8 mouse cellular contexts compared by ENCODE assay signal in the genomic region with DNA sequence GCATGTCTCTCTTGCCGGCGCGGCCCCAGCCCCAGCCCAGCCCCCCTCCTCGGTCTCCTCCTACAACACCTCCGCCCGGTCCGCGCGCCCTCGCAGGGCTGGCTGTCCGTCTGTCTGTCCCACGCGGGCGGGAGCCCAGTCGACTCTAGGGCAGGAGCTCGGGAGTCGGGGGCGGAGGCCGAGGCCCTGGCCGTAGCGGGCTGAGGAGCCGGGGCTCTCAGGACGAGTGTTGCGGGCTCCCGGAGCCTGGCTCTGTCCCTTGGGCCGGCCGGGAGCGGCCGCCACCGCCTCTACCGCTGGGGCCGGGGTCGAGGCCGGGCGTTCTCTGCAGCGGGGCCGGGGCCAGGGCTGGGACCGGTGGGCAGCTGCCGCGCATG.
DNase-seq lines count a peak whose midpoint lies in the region; ATAC-seq and TF ChIP-seq lines count a peak whose summit lies in the region.

No protein-coding gene starts in this region.

- peaks cover 64% of the 10 kb centered on the region for H3K27me3 ChIP-seq in embryonic facial prominence, embryonic 12.5 days
- H3K27me3 ChIP-seq in liver, embryonic 11.5 days (replicated peaks; ENCODE audit: control insufficient read depth, insufficient read depth, low read length) = peaks cover 73% of the 10 kb centered on the region
- peaks cover 5% of the 10 kb centered on the region; the same call in 1 of the 2 replicates for H3K27me3 ChIP-seq in neural tube, embryonic 15.5 days (replicated peaks)

- ATAC-seq in embryonic facial prominence, embryonic 12.5 days (ENCODE audit: insufficient number of reproducible peaks, insufficient read depth, low FRiP score, low TSS enrichment) = peak; percentile 29
- peak; percentile 13; the same call in 1 of the 2 replicates for ATAC-seq in liver, embryonic 11.5 days (replicated peaks; ENCODE audit: low FRiP score)
- peak; percentile 32 for ATAC-seq in neural tube, embryonic 15.5 days (ENCODE audit: low FRiP score)

- peak overlapping the region; percentile 99 for H3K4me2 ChIP-seq in embryonic facial prominence, embryonic 12.5 days (replicated peaks)
- H3K4me2 ChIP-seq in liver, embryonic 11.5 days = peak overlapping the region; percentile 76
- H3K4me2 ChIP-seq in neural tube, embryonic 15.5 days = peak overlapping the region; percentile 94

- H3K4me1 ChIP-seq in ES-E14 (ENCODE audit: control insufficient read depth in 2 of 2, insufficient read depth in 2 of 2, low read length in 2 of 2, poor library complexity in 1 of 2) = peaks cover 0 to 8% of the 10 kb centered on the region in 2 experiments; a peak in 1 of 4 replicates
- peaks cover 22% of the 10 kb centered on the region for H3K4me1 ChIP-seq in embryonic facial prominence, embryonic 12.5 days
- H3K4me1 ChIP-seq in liver, embryonic 11.5 days (replicated peaks; ENCODE audit: control insufficient read depth, insufficient read depth, low read length) = no peaks in the 10 kb centered on the region
- peaks cover 85% of the 10 kb centered on the region for H3K4me1 ChIP-seq in neural tube, embryonic 15.5 days

- H3K9ac ChIP-seq in ES-E14 (ENCODE audit: insufficient read depth, low read depth, low read length, poor library complexity, severe bottlenecking) = peak overlapping the region; percentile 73
- H3K9ac ChIP-seq in embryonic facial prominence, embryonic 12.5 days = peak overlapping the region; percentile 75
- peak overlapping the region; percentile 55; the same call in 1 of the 2 replicates for H3K9ac ChIP-seq in liver, embryonic 11.5 days (ENCODE audit: low read depth, low read length)
- H3K9ac ChIP-seq in neural tube, embryonic 15.5 days (replicated peaks) = peak overlapping the region; percentile 87

- H3K27ac ChIP-seq in ES-E14 (ENCODE audit: insufficient read depth, low read depth, low read length, poor library complexity, severe bottlenecking) = no peak overlapping the region
- peak overlapping the region; percentile 50 for H3K27ac ChIP-seq in embryonic facial prominence, embryonic 12.5 days
- no peak overlapping the region for H3K27ac ChIP-seq in liver, embryonic 11.5 days (ENCODE audit: low read depth, low read length)
- H3K27ac ChIP-seq in neural tube, embryonic 15.5 days (replicated peaks) = peak overlapping the region; percentile 95

- H3K36me3 ChIP-seq in ES-E14 (ENCODE audit: control insufficient read depth, insufficient read depth, low read length, poor library complexity, severe bottlenecking) = no peaks in the 10 kb centered on the region
- no peaks in the 10 kb centered on the region for H3K36me3 ChIP-seq in embryonic facial prominence, embryonic 12.5 days
- no peaks in the 10 kb centered on the region for H3K36me3 ChIP-seq in liver, embryonic 11.5 days (ENCODE audit: control insufficient read depth, insufficient read depth, low read length)
- H3K36me3 ChIP-seq in neural tube, embryonic 15.5 days = no peaks in the 10 kb centered on the region

- under 1% methylated on average over 31 of the region's 40 CpGs for WGBS in embryonic facial prominence, embryonic 12.5 days
- 2% methylated on average over 40 of the region's 40 CpGs for WGBS in liver, embryonic 11.5 days
- WGBS in neural tube, embryonic 15.5 days = 0% methylated on average over 39 of the region's 40 CpGs

- no peaks in the 10 kb centered on the region for H3K9me3 ChIP-seq in ES-E14 (ENCODE audit: control insufficient read depth, insufficient read depth, low read depth, low read length)
- H3K9me3 ChIP-seq in embryonic facial prominence, embryonic 12.5 days = no peaks in the 10 kb centered on the region
- H3K9me3 ChIP-seq in liver, embryonic 11.5 days (ENCODE audit: control insufficient read depth, low read length) = no peaks in the 10 kb centered on the region
- no peaks in the 10 kb centered on the region for H3K9me3 ChIP-seq in neural tube, embryonic 15.5 days (replicated peaks)

- peak overlapping the region; percentile 61 to 85 for H3K4me3 ChIP-seq in ES-E14 (ENCODE audit: insufficient read depth in 1 of 2, low read depth in 1 of 2, low read length in 2 of 2, poor library complexity in 1 of 2, severe bottlenecking in 1 of 2)
- peak overlapping the region; percentile 69 for H3K4me3 ChIP-seq in embryonic facial prominence, embryonic 12.5 days
- peak overlapping the region; percentile 58 for H3K4me3 ChIP-seq in liver, embryonic 11.5 days (ENCODE audit: low read depth, low read length)
- peak overlapping the region; percentile 75 for H3K4me3 ChIP-seq in neural tube, embryonic 15.5 days (replicated peaks)

- intact Hi-C loops in heart, postnatal 36 days (cut with DNase I) = loop anchor here (5.0 to 10.0 kb wide), 5 partner anchors 87 to 423 kb away; a partner anchor contains a TSS

- DNase-seq in heart, adult 11 months = peak; percentile 95
- DNase-seq in heart, adult 8-10 months (ENCODE audit: low spot score) = no peak
- no peak for DNase-seq in ES-E14 (ENCODE audit: low read depth, low spot score)
- DNase-seq in heart, postnatal 36 days = peak; percentile 27 to 39
- DNase-seq in liver, embryonic 11.5 days (ENCODE audit: low spot score) = peak; percentile 58
- DNase-seq in layer of hippocampus, postnatal 25 days (ENCODE audit: extremely low spot score in 1 of 2, low spot score in 1 of 2) = no peak

- in situ Hi-C loops in ES-E14 (cut with MboI; ENCODE audit: low sequenced_read_pairs in 2 of 2, unreplicated experiment in 2 of 2) = no loop called here

TF ChIP-seq in ES-E14, 5 proteins besides CTCF, POLR2A, EP300 and RAD21:
- TF ChIP-seq MAFK (IDR thresholded peaks at IDR 0.05; ENCODE audit: insufficient read depth, low read depth, low read length) = no peak
- no peak for TF ChIP-seq ZC3H11A (IDR thresholded peaks at IDR 0.05; ENCODE audit: borderline replicate concordance, low read depth, low read length)
- TF ChIP-seq ZNF384 (IDR thresholded peaks at IDR 0.05; ENCODE audit: low read depth, low read length) = no peak
- no peak for TF ChIP-seq CHD2 (IDR thresholded peaks at IDR 0.05; ENCODE audit: low read depth, low read length)
- no peak for TF ChIP-seq HCFC1 (IDR thresholded peaks at IDR 0.05; ENCODE audit: borderline replicate concordance, insufficient read depth, low read length)

Comparison
In these comparisons a context has a peak if more than half of its experiments do, and no peak if none do; other contexts are left out.
1. DNase-seq: peak in heart, adult 11 months (single experiment), heart, postnatal 36 days (2 of 2) and liver, embryonic 11.5 days (single experiment); none in heart, adult 8-10 months (single experiment), ES-E14 (single experiment) and layer of hippocampus, postnatal 25 days (0 of 2).
2. H3K27ac ChIP-seq: peak in embryonic facial prominence, embryonic 12.5 days (single experiment) and neural tube, embryonic 15.5 days (single experiment); none in ES-E14 (single experiment) and liver, embryonic 11.5 days (single experiment).
3. Peak in every context shown above with its lines, with median percentiles within 50 percentile points of each other: H3K4me3 ChIP-seq, H3K9ac ChIP-seq, ATAC-seq and H3K4me2 ChIP-seq.